Mouse (Mus musculus): ENCODE data around the gene Tesk2. TPM values are rescaled to one million over a fixed set of nuclear protein-coding genes. Genes with fewer than 3 reads are reported as not detected.

The Tesk2 gene
- polyA plus RNA-seq, 1 experiment from 2014 or later, result 4.3 TPM

DNA sequence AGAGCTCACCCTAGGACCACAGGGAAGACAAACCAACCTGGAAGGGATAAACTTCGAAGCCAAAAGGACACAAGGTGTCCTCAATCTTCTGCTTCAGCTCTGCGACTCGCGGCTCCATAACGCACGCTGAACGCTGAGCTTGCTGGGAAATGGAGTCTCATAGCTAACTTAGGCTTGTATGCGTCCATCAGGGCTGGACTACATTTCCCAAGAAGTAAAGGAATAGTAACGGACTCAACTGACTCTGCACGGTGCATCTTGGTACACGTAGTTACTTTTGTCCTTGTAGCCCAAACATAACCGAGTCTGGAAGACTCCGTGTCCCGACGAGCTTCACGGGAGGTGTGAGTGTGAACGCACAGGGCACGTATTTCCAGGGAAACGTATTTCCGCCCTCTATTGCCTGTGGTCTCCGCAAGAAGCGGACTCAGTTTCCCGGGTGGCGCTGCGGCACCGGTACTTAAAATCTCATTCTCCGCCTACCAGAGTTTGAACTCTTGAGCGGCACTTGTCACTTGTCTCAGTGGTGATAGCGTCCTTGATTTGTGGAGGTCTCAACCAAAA, 12.5 kb upstream of the Tesk2 start, which contains the start of the genes Mmachc and Ccdc163:
Gene Mmachc (minus strand): TSS at position 206 of the 564 bp plus-strand sequence.
Gene Ccdc163 (plus strand): TSS at position 309 of the 564 bp plus-strand sequence.
- peak within 1 kb of the TSS; percentile 53 for H3K9ac ChIP-seq (replicated peaks; ENCODE audit: low read depth, low read length)
- no peaks in the 10 kb centered on the region for H3K9me3 ChIP-seq (ENCODE audit: control insufficient read depth, low read length)
- H3K27ac ChIP-seq (ENCODE audit: low read length), result no peak within 1 kb of the TSS
- no peaks in the 10 kb centered on the region for H3K36me3 ChIP-seq (ENCODE audit: control insufficient read depth, insufficient read depth)
- H3K4me2 ChIP-seq (ENCODE audit: low read length), result peak within 1 kb of the TSS; percentile 70
- no peaks in the 10 kb centered on the region for H3K27me3 ChIP-seq (replicated peaks; ENCODE audit: control insufficient read depth, insufficient read depth, low read length)
- peak within 1 kb of the TSS; percentile 51 for H3K4me3 ChIP-seq (replicated peaks; ENCODE audit: low read length)
- ATAC-seq, result peak; percentile 99
- peaks cover 11% of the 10 kb centered on the region for H3K4me1 ChIP-seq (replicated peaks; ENCODE audit: control insufficient read depth, insufficient read depth, low read length)
- whole genome bisulfite sequencing, result 0% methylated on average over 29 of the region's 29 CpGs

DNA sequence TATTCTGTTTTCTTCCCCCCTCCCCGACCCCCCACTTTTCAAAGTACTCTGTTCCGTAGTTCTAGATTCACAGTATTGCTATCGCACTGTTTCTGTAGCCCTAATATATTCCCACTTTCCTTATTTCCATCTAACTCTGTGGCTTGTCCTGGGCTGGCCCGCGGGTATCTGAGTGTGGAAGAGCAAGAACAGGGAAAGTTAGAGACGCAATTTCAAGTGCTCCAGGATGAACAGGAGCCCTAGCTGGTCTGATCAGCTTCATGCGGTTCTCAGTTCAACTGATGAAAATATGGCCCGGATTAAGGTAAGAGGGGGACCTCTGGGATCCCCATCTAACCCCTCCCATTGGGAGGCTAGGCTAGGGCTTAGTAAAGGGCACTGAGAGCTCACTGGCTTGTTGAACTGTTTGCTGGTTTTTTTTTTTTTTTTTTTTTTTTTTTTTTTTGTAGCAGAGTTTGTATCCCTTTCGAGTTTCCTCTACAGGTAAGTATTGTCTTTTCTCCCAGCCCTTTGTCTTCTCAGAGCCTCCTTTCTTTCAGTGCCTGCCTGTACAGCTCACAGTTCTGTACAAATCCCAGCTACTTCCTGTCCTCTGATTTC, 11.9 kb upstream of the Tesk2 start:
- Histone ChIP-seq H3K4me3 (replicated peaks; ENCODE audit: low read length) (peak overlapping the region; percentile 47), H3K36me3 (ENCODE audit: control insufficient read depth, insufficient read depth) (no peaks in the 10 kb centered on the region), H3K9ac (replicated peaks; ENCODE audit: low read depth, low read length) (peak overlapping the region; percentile 53), H3K9me3 (ENCODE audit: control insufficient read depth, low read length) (no peaks in the 10 kb centered on the region), H3K27me3 (replicated peaks; ENCODE audit: control insufficient read depth, insufficient read depth, low read length) (no peaks in the 10 kb centered on the region), H3K27ac (ENCODE audit: low read length) (no peak overlapping the region), H3K4me1 (replicated peaks; ENCODE audit: control insufficient read depth, insufficient read depth, low read length) (peaks cover 11% of the 10 kb centered on the region), H3K4me2 (ENCODE audit: low read length) (peak overlapping the region; percentile 59)
- no peak for ATAC-seq
- WGBS, result 4% methylated on average over 9 of the region's 9 CpGs

GRCm38 (mm10) chr4:116710154-116710553, 10.6 kb upstream of the Tesk2 start:
- 88% methylated on average over 2 of the region's 2 CpGs for WGBS
- Histone ChIP-seq H3K4me2 (ENCODE audit: low read length) (no peak overlapping the region), H3K4me3 (replicated peaks; ENCODE audit: low read length) (no peak overlapping the region)

GRCm38 (mm10) chr4:116712536-116712935, 8.2 kb upstream of the Tesk2 start:
- no peak overlapping the region for H3K4me3 ChIP-seq (replicated peaks; ENCODE audit: low read length)
- no peak overlapping the region for H3K27ac ChIP-seq (ENCODE audit: low read length)
- no peaks in the 10 kb centered on the region for H3K36me3 ChIP-seq (ENCODE audit: control insufficient read depth, insufficient read depth)
- no peak overlapping the region for H3K9ac ChIP-seq (replicated peaks; ENCODE audit: low read depth, low read length)
- WGBS, result 71% methylated on average over 1 of the region's 1 CpGs
- peaks cover 8% of the 10 kb centered on the region for H3K4me1 ChIP-seq (replicated peaks; ENCODE audit: control insufficient read depth, insufficient read depth, low read length)
- no peaks in the 10 kb centered on the region for H3K27me3 ChIP-seq (replicated peaks; ENCODE audit: control insufficient read depth, insufficient read depth, low read length)
- H3K4me2 ChIP-seq (ENCODE audit: low read length), result no peak overlapping the region
- H3K9me3 ChIP-seq (ENCODE audit: control insufficient read depth, low read length), result no peaks in the 10 kb centered on the region
- ATAC-seq, result no peak

More at GRCm38 (mm10) chr4:116710154-116710553, 10.6 kb upstream of the Tesk2 start:
- H3K4me1 ChIP-seq (replicated peaks; ENCODE audit: control insufficient read depth, insufficient read depth, low read length), result peaks cover 11% of the 10 kb centered on the region
- H3K27ac ChIP-seq (ENCODE audit: low read length), result no peak overlapping the region
- no peaks in the 10 kb centered on the region for H3K27me3 ChIP-seq (replicated peaks; ENCODE audit: control insufficient read depth, insufficient read depth, low read length)
- no peak for ATAC-seq
- no peaks in the 10 kb centered on the region for H3K36me3 ChIP-seq (ENCODE audit: control insufficient read depth, insufficient read depth)
- H3K9ac ChIP-seq (replicated peaks; ENCODE audit: low read depth, low read length), result no peak overlapping the region
- no peaks in the 10 kb centered on the region for H3K9me3 ChIP-seq (ENCODE audit: control insufficient read depth, low read length)

GRCm38 (mm10) chr4:116719396-116719795, 1.4 kb upstream of the Tesk2 start:
- Histone ChIP-seq H3K9ac (replicated peaks; ENCODE audit: low read depth, low read length) (no peak overlapping the region), H3K9me3 (ENCODE audit: control insufficient read depth, low read length) (no peaks in the 10 kb centered on the region), H3K27me3 (replicated peaks; ENCODE audit: control insufficient read depth, insufficient read depth, low read length) (no peaks in the 10 kb centered on the region), H3K4me2 (ENCODE audit: low read length) (no peak overlapping the region), H3K4me1 (replicated peaks; ENCODE audit: control insufficient read depth, insufficient read depth, low read length) (peaks cover 7% of the 10 kb centered on the region), H3K4me3 (replicated peaks; ENCODE audit: low read length) (no peak overlapping the region), H3K36me3 (ENCODE audit: control insufficient read depth, insufficient read depth) (no peaks in the 10 kb centered on the region), H3K27ac (ENCODE audit: low read length) (no peak overlapping the region)
- 11% methylated on average over 3 of the region's 3 CpGs for WGBS
- ATAC-seq, result 0 out of 2 replicates have a peak, but pooled peaks have one; percentile 24

GRCm38 (mm10) chr4:116721098-116721628, 415 bp downstream of the Tesk2 start:
- Histone ChIP-seq H3K4me1 (replicated peaks; ENCODE audit: control insufficient read depth, insufficient read depth, low read length) (peaks cover 7% of the 10 kb centered on the region), H3K27me3 (replicated peaks; ENCODE audit: control insufficient read depth, insufficient read depth, low read length) (no peaks in the 10 kb centered on the region), H3K4me2 (ENCODE audit: low read length) (peak overlapping the region; percentile 95), H3K9me3 (ENCODE audit: control insufficient read depth, low read length) (no peaks in the 10 kb centered on the region), H3K9ac (replicated peaks; ENCODE audit: low read depth, low read length) (peak overlapping the region; percentile 76), H3K4me3 (replicated peaks; ENCODE audit: low read length) (peak overlapping the region; percentile 85), H3K36me3 (ENCODE audit: control insufficient read depth, insufficient read depth) (no peaks in the 10 kb centered on the region), H3K27ac (ENCODE audit: low read length) (0 out of 2 replicates have a peak overlapping the region, but pooled peaks have one; percentile 33)
- WGBS, result under 1% methylated on average over 29 of the region's 29 CpGs
- ATAC-seq, result no peak

- Histone ChIP-seq H3K27me3 (replicated peaks; ENCODE audit: control insufficient read depth, insufficient read depth, low read length) (no peaks in the 10 kb centered on the region), H3K9ac (replicated peaks; ENCODE audit: low read depth, low read length) (no peak overlapping the region), H3K36me3 (ENCODE audit: control insufficient read depth, insufficient read depth) (no peaks in the 10 kb centered on the region), H3K4me1 (replicated peaks; ENCODE audit: control insufficient read depth, insufficient read depth, low read length) (peaks cover 7% of the 10 kb centered on the region), H3K4me3 (replicated peaks; ENCODE audit: low read length) (no peak overlapping the region), H3K27ac (ENCODE audit: low read length) (no peak overlapping the region), H3K9me3 (ENCODE audit: control insufficient read depth, low read length) (no peaks in the 10 kb centered on the region), H3K4me2 (ENCODE audit: low read length) (no peak overlapping the region)
- 43% methylated on average over 7 of the region's 7 CpGs for WGBS
- no peak for ATAC-seq
Observed at GRCm38 (mm10) chr4:116722230-116722629, 1.5 kb downstream of the Tesk2 start.

DNA sequence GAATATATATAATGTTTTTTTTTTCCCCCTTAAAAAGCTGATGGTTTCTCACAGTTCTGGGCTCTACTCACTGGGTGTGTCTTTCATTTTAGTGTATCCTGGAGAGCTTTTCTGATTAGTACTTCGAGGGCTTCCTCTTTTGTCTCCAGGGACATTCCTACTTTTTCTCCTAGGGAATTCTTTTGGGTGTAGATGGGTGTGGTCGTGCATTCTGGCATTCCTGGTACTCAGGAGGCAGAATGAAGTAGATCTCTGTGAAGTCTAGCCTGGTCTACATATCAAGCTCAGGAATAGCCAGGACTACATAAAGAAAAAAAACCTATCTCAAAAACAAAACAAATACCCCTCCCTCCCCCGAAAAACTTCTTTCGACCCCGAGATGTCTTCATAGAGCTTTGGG, 4.7 kb downstream of the Tesk2 start:
- Histone ChIP-seq H3K4me2 (ENCODE audit: low read length) (no peak overlapping the region), H3K27me3 (replicated peaks; ENCODE audit: control insufficient read depth, insufficient read depth, low read length) (no peaks in the 10 kb centered on the region), H3K36me3 (ENCODE audit: control insufficient read depth, insufficient read depth) (no peaks in the 10 kb centered on the region), H3K27ac (ENCODE audit: low read length) (no peak overlapping the region), H3K9ac (replicated peaks; ENCODE audit: low read depth, low read length) (no peak overlapping the region), H3K4me3 (replicated peaks; ENCODE audit: low read length) (no peak overlapping the region), H3K4me1 (replicated peaks; ENCODE audit: control insufficient read depth, insufficient read depth, low read length) (peaks cover 2% of the 10 kb centered on the region; the same call in 1 of the 2 replicates), H3K9me3 (ENCODE audit: control insufficient read depth, low read length) (no peaks in the 10 kb centered on the region)
- no peak for ATAC-seq
- 85% methylated on average over 5 of the region's 5 CpGs for WGBS

DNA sequence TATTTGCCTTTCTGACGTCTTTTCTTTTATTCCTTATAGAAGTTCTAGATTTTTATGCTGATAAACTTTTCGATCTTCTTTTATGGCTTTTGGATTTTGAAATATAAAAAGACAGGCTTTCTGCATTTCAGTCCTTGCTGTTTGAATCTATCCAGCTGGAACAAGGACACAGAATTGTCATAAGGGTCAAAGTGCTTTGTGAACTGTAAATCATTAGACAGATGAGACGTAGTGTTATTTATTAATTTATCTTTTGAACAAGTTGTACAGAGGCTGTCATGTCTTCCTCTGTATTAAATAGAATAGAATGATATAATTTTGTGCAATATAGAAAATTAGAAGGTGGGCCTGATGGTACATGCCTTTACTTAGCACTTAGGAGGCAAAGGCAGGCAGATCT, 6.7 kb downstream of the Tesk2 start:
- no peaks in the 10 kb centered on the region for H3K4me1 ChIP-seq (replicated peaks; ENCODE audit: control insufficient read depth, insufficient read depth, low read length)
- no peak overlapping the region for H3K9ac ChIP-seq (replicated peaks; ENCODE audit: low read depth, low read length)
- H3K9me3 ChIP-seq (ENCODE audit: control insufficient read depth, low read length), result no peaks in the 10 kb centered on the region
- ATAC-seq, result no peak
- WGBS, result 85% methylated on average over 3 of the region's 3 CpGs
- no peaks in the 10 kb centered on the region for H3K27me3 ChIP-seq (replicated peaks; ENCODE audit: control insufficient read depth, insufficient read depth, low read length)
- H3K36me3 ChIP-seq (ENCODE audit: control insufficient read depth, insufficient read depth), result no peaks in the 10 kb centered on the region
- no peak overlapping the region for H3K27ac ChIP-seq (ENCODE audit: low read length)
- H3K4me3 ChIP-seq (replicated peaks; ENCODE audit: low read length), result no peak overlapping the region
- no peak overlapping the region for H3K4me2 ChIP-seq (ENCODE audit: low read length)

Measured in forebrain, embryonic 16.5 days (tissue).